Mouse (Mus musculus): Measurements from ENCODE around the gene Lhx6.

DNA sequence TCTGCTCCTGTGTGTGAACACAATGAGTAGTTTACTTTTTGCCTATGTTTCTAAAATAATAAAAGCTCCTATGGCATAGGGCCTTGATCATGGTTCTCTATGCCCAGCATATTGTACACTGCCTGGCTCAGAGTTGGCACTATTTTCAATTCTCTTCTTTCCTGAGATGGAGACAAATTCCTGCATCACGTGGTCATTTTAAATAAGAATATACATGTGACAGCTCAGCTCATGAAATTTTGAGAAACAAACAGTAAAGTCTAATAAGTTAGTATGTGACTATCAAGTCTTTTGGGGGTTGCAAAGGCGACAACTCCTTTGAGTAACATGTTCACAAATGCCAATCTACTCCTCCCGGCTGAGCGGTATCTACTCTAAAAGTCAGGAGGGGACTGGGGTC is 30.7 kb upstream of the Lhx6 start:
- TF ChIP-seq POLR2A (IDR thresholded peaks at IDR 0.05; ENCODE audit: extremely low read depth, insufficient read depth, low read length) (no peak), CTCF (IDR thresholded peaks at IDR 0.05; ENCODE audit: extremely low read depth, insufficient read depth, low read length) (no peak)
